Mouse (Mus musculus) liver, postnatal 0 days (tissue): ENCODE results near the gene Kalrn.

Experiments
- CTCF ChIP-seq: sonication (generic); IDR thresholded peaks from 2 replicates; pipeline ENCODE4 v1.5.1; 2016; ENCODE audit warnings: antibody characterized with exemption, low read depth
- EP300 ChIP-seq: IDR thresholded peaks from 2 replicates; pipeline ENCODE4 v1.6.1; 2016; ENCODE audit warnings: antibody characterized with exemption, low read depth, mild to moderate bottlenecking

- no peak for TF ChIP-seq EP300
- TF ChIP-seq CTCF = no peak
Measured at GRCm38 (mm10) chr16:34254646-34255022, 318.7 kb downstream of the Kalrn start.
